In genomic region chr14:77679877-77680276, GRCm38 (mm10) we compare ENCODE assay signal across 10 mouse cellular contexts.
DNase-seq lines count a peak whose midpoint lies in the region; ATAC-seq and TF ChIP-seq lines count a peak whose summit lies in the region.
"Had no signal": no experiment of that assay in that cellular context is flagged by ENCODE, and none has a peak within 500 bp of the region (broad histone marks: within the 10 kb centered on the region; RNA-seq: fewer than 3 reads in every experiment).

No protein-coding gene starts in this region.

- H3K4me1 ChIP-seq in heart, adult 2 months (ENCODE audit: control insufficient read depth, insufficient read depth, low read length): no peaks in the 10 kb centered on the region
- no peaks in the 10 kb centered on the region for H3K4me1 ChIP-seq in kidney, embryonic 16.5 days (ENCODE audit: insufficient read depth, low read length)

- TF ChIP-seq POLR2A in heart, adult 2 months (IDR thresholded peaks at IDR 0.05; ENCODE audit: insufficient read depth, low read depth, low read length): no peak
- TF ChIP-seq POLR2A in brain, embryonic 14.5 days (IDR thresholded peaks at IDR 0.05; ENCODE audit: borderline replicate concordance, extremely low read depth, insufficient read depth, insufficient read length, poor library complexity, severe bottlenecking): no peak

- H3K9me3 ChIP-seq in kidney, embryonic 16.5 days (ENCODE audit: low read length): no peaks in the 10 kb centered on the region

- no peak overlapping the region for H3K9ac ChIP-seq in heart, adult 2 months (ENCODE audit: low read depth, low read length)
- H3K9ac ChIP-seq in kidney, embryonic 16.5 days (replicated peaks; ENCODE audit: low read length): no peak overlapping the region
- H3K9ac ChIP-seq: liver, embryonic 14.5 days had no signal

- peak; percentile 79 for DNase-seq in heart, adult 11 months
- DNase-seq in heart, adult 2 months: no peak
- peak; percentile 1 for DNase-seq in kidney, adult 9 months
- peak; percentile 67 for DNase-seq in brain, embryonic 14.5 days (ENCODE audit: low read depth)
- DNase-seq in kidney, postnatal 25 days: peak; percentile 3 to 34
- DNase-seq in frontal cortex, postnatal 25 days (ENCODE audit: low spot score in 2 of 2): no peak
- DNase-seq: right cerebral cortex, adult 18-20 months had no signal

- intact Hi-C loops in heart, adult 2 months (cut with DNase I): no loop called here

- no peaks in the 10 kb centered on the region for H3K27me3 ChIP-seq in heart, adult 2 months (ENCODE audit: control insufficient read depth, insufficient read depth, low read length)
- no peaks in the 10 kb centered on the region for H3K27me3 ChIP-seq in kidney, embryonic 16.5 days (ENCODE audit: insufficient read depth, low read length)

- no peak for TF ChIP-seq EP300 in heart, adult 2 months (IDR thresholded peaks at IDR 0.05; ENCODE audit: insufficient read depth, low read depth, low read length)

- no peaks in the 10 kb centered on the region for H3K36me3 ChIP-seq in heart, adult 2 months (ENCODE audit: control insufficient read depth, insufficient read depth, low read length)
- H3K36me3 ChIP-seq in kidney, embryonic 16.5 days (ENCODE audit: insufficient read depth, low read length): no peaks in the 10 kb centered on the region

- TF ChIP-seq CTCF in heart, adult 2 months (IDR thresholded peaks at IDR 0.05): no peak
- no peak for TF ChIP-seq CTCF in brain, embryonic 14.5 days (IDR thresholded peaks at IDR 0.05; ENCODE audit: borderline replicate concordance, extremely low read depth, insufficient read depth, insufficient read length)

- ATAC-seq in kidney, embryonic 16.5 days (ENCODE audit: low FRiP score, low TSS enrichment): no peak

- no peaks in the 10 kb centered on the region for H3K79me2 ChIP-seq in heart, adult 2 months (replicated peaks; ENCODE audit: control insufficient read depth, insufficient read depth, low read length)

- H3K4me2 ChIP-seq in kidney, embryonic 16.5 days (replicated peaks; ENCODE audit: low read depth, low read length): no peak overlapping the region

- no peak overlapping the region for H3K27ac ChIP-seq in heart, adult 2 months
- H3K27ac ChIP-seq in kidney, embryonic 16.5 days (ENCODE audit: low read length): no peak overlapping the region
- H3K27ac ChIP-seq: layer of hippocampus, adult 2 months; liver, embryonic 14.5 days had no signal

- WGBS in heart, adult 2 months: 51% methylated on average over 9 of the region's 9 CpGs
- WGBS in kidney, embryonic 16.5 days: 68% methylated on average over 9 of the region's 9 CpGs

- no peak overlapping the region for H3K4me3 ChIP-seq in heart, adult 2 months
- H3K4me3 ChIP-seq in kidney, embryonic 16.5 days (ENCODE audit: low read length): no peak overlapping the region
- H3K4me3 ChIP-seq: layer of hippocampus, adult 2 months had no signal

Comparison
In these comparisons a context has a peak if more than half of its experiments do, and no peak if none do; other contexts are left out.
1. DNase-seq: peak in heart, adult 11 months (single experiment), kidney, adult 9 months (single experiment), brain, embryonic 14.5 days (single experiment) and kidney, postnatal 25 days (2 of 2); none in heart, adult 2 months (0 of 2) and frontal cortex, postnatal 25 days (0 of 2).